In genomic region chr2:75563253-75563913, GRCm38 (mm10) we compare ENCODE assay signal across 8 mouse cellular contexts.
A peak's percentile ranks its signal among the peaks of the same experiment; 100 is the strongest.
DNase-seq lines count a peak whose midpoint lies in the region; ATAC-seq and TF ChIP-seq lines count a peak whose summit lies in the region.

No protein-coding gene starts in this region.

- peak; percentile 44 for TF ChIP-seq CTCF in heart, postnatal 0 days (IDR thresholded peaks at IDR 0.05; ENCODE audit: low read depth)

- peak; percentile 13 for DNase-seq in heart, postnatal 0 days (ENCODE audit: low spot score)
- DNase-seq in heart, adult 9 months (ENCODE audit: low spot score in 2 of 2): no peak
- DNase-seq in ES-CJ7 (ENCODE audit: low read depth, low spot score) (peak; percentile 50), liver (peak; percentile 32)
- DNase-seq in spleen, postnatal 36 days (ENCODE audit: low spot score in 2 of 2): peak; percentile 46 to 56
- no peak for DNase-seq in frontal cortex, adult 2 months (ENCODE audit: extremely low spot score in 1 of 2, low spot score in 1 of 2)
- no peak for DNase-seq in midbrain, embryonic 10.5 days (ENCODE audit: low spot score)

- H3K4me1 ChIP-seq in heart, postnatal 0 days (ENCODE audit: control insufficient read depth, insufficient read depth): no peaks in the 10 kb centered on the region
- no peaks in the 10 kb centered on the region for H3K4me1 ChIP-seq in midbrain, embryonic 10.5 days

- H3K4me3 ChIP-seq in heart, postnatal 0 days (ENCODE audit: low read depth, low read length): no peak overlapping the region
- no peak overlapping the region for H3K4me3 ChIP-seq in midbrain, embryonic 10.5 days

- H3K36me3 ChIP-seq in heart, postnatal 0 days (replicated peaks; ENCODE audit: control insufficient read depth, insufficient read depth, low read length): no peaks in the 10 kb centered on the region
- no peaks in the 10 kb centered on the region for H3K36me3 ChIP-seq in midbrain, embryonic 10.5 days

- no peak overlapping the region for H3K27ac ChIP-seq in heart, postnatal 0 days (ENCODE audit: low read depth)
- no peak overlapping the region for H3K27ac ChIP-seq in midbrain, embryonic 10.5 days (replicated peaks)

- no peak for ATAC-seq in heart, postnatal 0 days (ENCODE audit: insufficient read depth, low read depth)
- no peak for ATAC-seq in inflammation-experienced regulatory T-cells, adult 6 months

- H3K4me2 ChIP-seq in heart, postnatal 0 days (ENCODE audit: low read depth, low read length): no peak overlapping the region

- WGBS in heart, postnatal 0 days: 46% methylated on average over 9 of the region's 9 CpGs
- 63% methylated on average over 9 of the region's 9 CpGs for WGBS in midbrain, embryonic 10.5 days

- no peak for TF ChIP-seq EP300 in heart, postnatal 0 days (IDR thresholded peaks at IDR 0.05; ENCODE audit: low read depth)

- no peaks in the 10 kb centered on the region for H3K27me3 ChIP-seq in heart, postnatal 0 days (ENCODE audit: control insufficient read depth, insufficient read depth, low read length)
- H3K27me3 ChIP-seq in midbrain, embryonic 10.5 days (ENCODE audit: low read depth, poor library complexity, severe bottlenecking): no peaks in the 10 kb centered on the region

- H3K9ac ChIP-seq in heart, postnatal 0 days (replicated peaks; ENCODE audit: low read depth, low read length): no peak overlapping the region

- H3K9me3 ChIP-seq in heart, postnatal 0 days (replicated peaks; ENCODE audit: control insufficient read depth, low read length): no peaks in the 10 kb centered on the region
- no peaks in the 10 kb centered on the region for H3K9me3 ChIP-seq in midbrain, embryonic 10.5 days (replicated peaks)

Comparison
In these comparisons a context has a peak if more than half of its experiments do, and no peak if none do; other contexts are left out.
1. DNase-seq: peak in heart, postnatal 0 days (single experiment), ES-CJ7 (single experiment), liver (single experiment) and spleen, postnatal 36 days (2 of 2); none in heart, adult 9 months (0 of 2), frontal cortex, adult 2 months (0 of 2) and midbrain, embryonic 10.5 days (single experiment).